Mouse (Mus musculus) midbrain, embryonic 11.5 days (tissue): ENCODE measurements around the gene Srgap3. TPM values are rescaled to one million over a fixed set of nuclear protein-coding genes. Genes with fewer than 3 reads are reported as not detected.

ENCODE experiments used
- ATAC-seq: fragments of 200-750 bp; cut with Nextera tagmentation; 2 replicates; pipeline ENCODE4 v1.8.0; 2017; ENCODE audit warnings: moderate TSS enrichment, moderate library complexity; ENCODE audit not compliant: low FRiP score
- DNase-seq: peaks from one replicate; pipeline ENCODE4 v3.0.0; 2015; ENCODE audit warnings: low spot score; ENCODE audit errors: missing footprints
- H3K27ac ChIP-seq: fragments of 300-500 bp; sonication (generic); 2 replicates; pipeline ENCODE4 v1.5.1; 2014; ENCODE audit warnings: low read depth, low read length
- H3K27me3 ChIP-seq: fragments of 300-500 bp; sonication (generic); 2 replicates; pipeline ENCODE4 v1.6.1; 2014; ENCODE audit warnings: mild to moderate bottlenecking, low read length, moderate library complexity, mixed read lengths; ENCODE audit not compliant: control insufficient read depth, insufficient read depth
- H3K36me3 ChIP-seq: fragments of 300-500 bp; sonication (generic); 2 replicates; pipeline ENCODE4 v1.6.1; 2014; ENCODE audit warnings: mild to moderate bottlenecking, low read length, moderate library complexity, mixed read lengths; ENCODE audit not compliant: control insufficient read depth, insufficient read depth
- H3K4me1 ChIP-seq: fragments of 300-500 bp; sonication (generic); 2 replicates; pipeline ENCODE4 v1.6.1; 2014; ENCODE audit warnings: low read length; ENCODE audit not compliant: control insufficient read depth, insufficient read depth
- H3K4me2 ChIP-seq: fragments of 300-500 bp; sonication (generic); 2 replicates; pipeline ENCODE4 v1.6.1; 2014; ENCODE audit warnings: mild to moderate bottlenecking, moderate library complexity
- H3K4me3 ChIP-seq: fragments of 300-500 bp; sonication (generic); 2 replicates; pipeline ENCODE4 v1.5.1; 2014; ENCODE audit warnings: low read depth, low read length
- H3K9ac ChIP-seq: fragments of 300-500 bp; sonication (generic); 2 replicates; pipeline ENCODE4 v1.6.1; 2014; ENCODE audit warnings: low read length
- H3K9me3 ChIP-seq: fragments of 300-500 bp; sonication (generic); 2 replicates; pipeline ENCODE4 v1.6.1; 2016; ENCODE audit warnings: low read length; ENCODE audit not compliant: control insufficient read depth
- WGBS: fragments of 180-500 bp; shearing (Covaris S2); extraction: QIAGEN DNeasy Blood & Tissue Kit; methylation state at CpG from one replicate; pipeline ENCODE4 v1.1.7; 2014; 5-methylcytosine and 5-hydroxymethylcytosine counted together
- polyA plus RNA-seq: library from polyadenylated mRNA; unstranded; fragments of >200 nt; fragmentation: Nextera tagmentation; extraction: Ambion mirVana; gene quantifications from 2 replicates; pipeline ENCODE4 v1.2.1, GENCODE M21; 2014

The Srgap3 gene
- polyA plus RNA-seq, 1 experiment from 2014 or later = 48.9 TPM

DNA sequence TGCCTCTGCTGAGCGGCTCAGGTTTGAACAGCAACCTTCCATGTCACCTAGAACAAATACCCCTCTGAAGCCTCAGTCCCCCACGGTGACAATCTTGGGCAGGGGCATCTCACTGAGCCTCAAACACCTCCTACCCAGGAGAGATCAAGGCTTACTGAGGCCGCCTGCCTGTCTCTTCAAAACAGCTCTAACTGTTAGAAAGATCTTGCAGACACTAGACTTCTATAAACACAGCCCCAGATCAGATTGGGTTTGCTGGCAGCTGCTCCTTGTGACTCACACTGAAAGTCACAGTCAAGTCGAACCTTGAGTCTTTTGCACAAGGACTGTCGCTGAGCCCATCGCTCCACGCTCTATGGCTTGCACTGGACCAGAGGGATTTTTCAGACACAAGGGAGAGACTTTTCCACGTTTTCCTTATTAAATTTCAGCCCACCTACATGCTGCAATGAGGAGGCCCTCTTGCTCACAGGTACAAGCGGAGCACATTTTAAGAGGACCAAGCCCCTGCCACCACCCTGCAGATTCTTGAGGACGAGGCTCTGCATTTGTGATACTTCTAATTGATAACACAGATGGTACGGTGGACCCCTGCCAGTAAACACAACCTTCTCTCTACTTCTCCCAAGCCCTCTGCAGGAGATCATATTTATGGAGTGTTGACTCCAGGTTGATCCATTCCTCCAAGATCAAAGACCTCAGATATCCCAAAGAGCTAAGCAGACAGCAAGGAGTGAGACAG, 21.7 kb downstream of the Srgap3 start:
- Histone ChIP-seq H3K27me3 (no peaks in the 10 kb centered on the region), H3K4me1 (peaks cover 54% of the 10 kb centered on the region), H3K9me3 (no peaks in the 10 kb centered on the region), H3K9ac (no peak overlapping the region), H3K4me2 (no peak overlapping the region), H3K36me3 (no peaks in the 10 kb centered on the region; the same call in 1 of the 2 replicates), H3K27ac (no peak overlapping the region; the same call in 1 of the 2 replicates), H3K4me3 (no peak overlapping the region)
- ATAC-seq = no peak
- DNase-seq = no peak
- WGBS = 66% methylated on average over 11 of the region's 11 CpGs

DNA sequence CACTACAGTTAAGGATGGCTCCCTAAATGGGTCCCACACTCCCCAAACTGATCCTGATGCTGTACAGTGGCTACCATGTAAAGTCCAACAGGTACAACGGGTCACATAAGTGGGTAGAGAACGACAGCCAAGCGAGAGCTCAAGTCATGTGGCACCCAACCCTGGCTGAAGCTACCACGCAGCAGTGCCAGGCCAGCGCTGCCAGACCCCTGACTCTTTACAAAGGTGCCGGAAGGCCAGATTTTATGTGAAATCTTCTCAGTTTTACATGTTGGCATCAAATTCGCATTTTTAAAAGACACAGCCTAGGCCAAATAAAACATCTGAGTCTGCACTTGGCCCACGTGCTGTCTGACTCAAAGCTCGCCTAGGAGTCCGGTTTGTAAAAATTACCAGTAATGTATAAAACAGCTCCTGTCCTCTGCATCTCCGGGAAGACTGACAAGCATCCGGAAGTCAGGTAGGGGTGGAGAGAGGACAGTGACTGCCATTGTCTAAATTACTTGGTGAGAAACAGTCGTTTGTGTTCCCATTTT, 22.4 kb downstream of the Srgap3 start:
- Histone ChIP-seq H3K9me3 (no peaks in the 10 kb centered on the region), H3K4me1 (peaks cover 47% of the 10 kb centered on the region), H3K27me3 (no peaks in the 10 kb centered on the region), H3K4me3 (no peak overlapping the region), H3K36me3 (no peaks in the 10 kb centered on the region; the same call in 1 of the 2 replicates), H3K4me2 (no peak overlapping the region), H3K9ac (no peak overlapping the region), H3K27ac (no peak overlapping the region)
- 83% methylated on average over 13 of the region's 13 CpGs for WGBS
- DNase-seq (no peak), ATAC-seq (no peak)

DNA sequence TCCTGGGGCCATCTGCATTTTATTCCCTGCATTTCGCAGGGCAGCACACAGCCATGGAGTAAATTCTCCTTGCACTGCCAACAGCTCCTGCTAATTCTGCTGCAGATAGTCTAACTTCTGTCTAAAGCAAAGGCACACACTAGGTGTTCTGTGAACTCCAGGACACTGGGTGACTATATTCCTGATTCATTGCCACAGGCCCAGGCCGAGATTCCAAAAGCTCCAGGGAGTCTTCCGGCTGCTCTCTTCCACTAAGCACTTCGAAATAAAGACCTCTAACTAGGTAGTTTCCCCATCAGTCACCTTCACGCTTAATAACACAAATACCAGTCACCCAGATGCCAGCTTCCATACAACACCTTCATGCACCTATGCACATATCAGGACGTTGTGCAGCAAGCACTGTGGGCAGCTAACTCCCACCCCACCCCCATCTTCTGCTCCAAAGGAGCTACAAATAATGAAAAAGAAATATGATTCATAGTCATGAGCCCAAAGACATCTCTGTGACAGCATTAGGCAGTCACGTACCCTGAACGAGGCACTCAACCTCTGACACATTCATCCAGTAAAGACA, 26.4 kb downstream of the Srgap3 start:
- ATAC-seq = no peak
- Histone ChIP-seq H3K9me3 (no peaks in the 10 kb centered on the region), H3K27ac (no peak overlapping the region), H3K4me1 (peaks cover 8% of the 10 kb centered on the region; the same call in 1 of the 2 replicates), H3K36me3 (peaks cover 11% of the 10 kb centered on the region), H3K4me2 (no peak overlapping the region), H3K9ac (no peak overlapping the region), H3K4me3 (no peak overlapping the region), H3K27me3 (no peaks in the 10 kb centered on the region)
- no peak for DNase-seq
- WGBS = 85% methylated on average over 8 of the region's 8 CpGs

DNA sequence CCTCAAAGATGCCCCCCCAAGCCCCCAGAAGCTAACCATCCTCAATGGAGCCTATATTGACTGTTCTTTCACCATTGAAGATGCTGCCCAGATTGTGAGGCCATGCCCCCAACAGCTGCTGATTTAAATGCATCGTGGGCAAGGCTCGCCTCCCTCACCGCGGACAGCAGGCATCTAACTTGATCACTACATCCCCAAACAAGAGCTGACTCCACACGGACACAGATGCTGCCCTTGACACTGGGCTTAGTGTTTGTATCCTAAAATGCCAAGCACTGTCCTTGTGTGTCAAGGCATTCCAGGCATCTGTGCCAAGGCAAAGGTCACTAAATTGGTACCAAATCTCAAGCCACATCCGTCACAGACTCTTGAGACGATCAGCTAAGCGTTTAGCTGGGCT, 29.3 kb downstream of the Srgap3 start:
- H3K9ac ChIP-seq = no peak overlapping the region
- H3K9me3 ChIP-seq = no peaks in the 10 kb centered on the region
- H3K27me3 ChIP-seq = no peaks in the 10 kb centered on the region
- H3K4me1 ChIP-seq = peaks cover 2% of the 10 kb centered on the region; the same call in 1 of the 2 replicates
- no peak for DNase-seq
- WGBS = 89% methylated on average over 8 of the region's 8 CpGs
- no peak overlapping the region for H3K27ac ChIP-seq
- no peak overlapping the region for H3K4me2 ChIP-seq
- no peak overlapping the region for H3K4me3 ChIP-seq
- peaks cover 11% of the 10 kb centered on the region for H3K36me3 ChIP-seq
- ATAC-seq = no peak

DNA sequence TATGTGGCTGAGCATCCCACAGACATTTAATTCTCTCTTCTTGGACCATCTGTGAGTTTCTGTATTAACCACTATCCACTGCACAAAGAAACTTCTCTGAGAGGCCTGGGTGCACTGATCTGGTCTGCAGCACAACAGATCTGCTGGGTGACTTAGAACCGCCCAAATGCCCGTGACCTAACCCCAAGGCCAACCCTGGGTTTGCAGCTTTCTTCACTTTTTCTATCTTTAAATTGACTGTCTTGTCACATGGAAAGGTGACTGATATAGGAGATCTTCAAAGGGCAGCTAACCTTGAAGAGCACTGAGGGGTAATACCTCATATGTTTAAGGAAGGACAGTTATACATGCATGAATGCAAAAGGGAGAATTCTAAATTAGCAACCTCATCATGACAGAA, 30.8 kb downstream of the Srgap3 start:
- ATAC-seq (no peak), DNase-seq (no peak)
- H3K4me3 ChIP-seq = no peak overlapping the region
- peaks cover 2% of the 10 kb centered on the region; the same call in 1 of the 2 replicates for H3K4me1 ChIP-seq
- H3K9me3 ChIP-seq = no peaks in the 10 kb centered on the region
- H3K4me2 ChIP-seq = no peak overlapping the region
- H3K27ac ChIP-seq = no peak overlapping the region
- WGBS = 98% methylated on average over 2 of the region's 2 CpGs
- H3K36me3 ChIP-seq = peaks cover 11% of the 10 kb centered on the region
- no peaks in the 10 kb centered on the region for H3K27me3 ChIP-seq
- H3K9ac ChIP-seq = no peak overlapping the region

DNA sequence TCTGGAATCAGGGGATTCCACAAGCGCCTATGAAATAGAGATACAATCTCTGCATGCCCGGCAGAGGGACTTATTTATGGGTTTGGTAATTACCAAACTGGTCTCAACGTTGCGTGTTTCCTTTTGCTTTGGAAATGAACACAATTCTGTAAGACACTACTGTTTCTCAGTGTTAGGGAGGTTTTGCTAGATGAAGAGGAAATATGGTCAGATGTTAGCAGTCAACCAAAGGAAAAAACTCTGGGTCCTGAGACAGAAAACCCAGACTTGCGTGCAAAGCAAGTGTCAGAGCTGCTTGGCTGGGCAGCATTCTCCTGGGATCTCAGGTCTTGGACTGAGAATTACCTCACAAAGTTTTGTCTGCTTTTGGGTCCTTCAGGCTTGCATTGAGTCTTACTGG, 34.5 kb downstream of the Srgap3 start:
- H3K36me3 ChIP-seq = peaks cover 11% of the 10 kb centered on the region
- H3K27ac ChIP-seq = no peak overlapping the region
- no peaks in the 10 kb centered on the region for H3K27me3 ChIP-seq
- no peak overlapping the region for H3K9ac ChIP-seq
- no peak overlapping the region for H3K4me3 ChIP-seq
- H3K4me1 ChIP-seq = no peaks in the 10 kb centered on the region
- WGBS = 88% methylated on average over 5 of the region's 5 CpGs
- ATAC-seq (no peak), DNase-seq (no peak)
- no peaks in the 10 kb centered on the region for H3K9me3 ChIP-seq
- H3K4me2 ChIP-seq = no peak overlapping the region

DNA sequence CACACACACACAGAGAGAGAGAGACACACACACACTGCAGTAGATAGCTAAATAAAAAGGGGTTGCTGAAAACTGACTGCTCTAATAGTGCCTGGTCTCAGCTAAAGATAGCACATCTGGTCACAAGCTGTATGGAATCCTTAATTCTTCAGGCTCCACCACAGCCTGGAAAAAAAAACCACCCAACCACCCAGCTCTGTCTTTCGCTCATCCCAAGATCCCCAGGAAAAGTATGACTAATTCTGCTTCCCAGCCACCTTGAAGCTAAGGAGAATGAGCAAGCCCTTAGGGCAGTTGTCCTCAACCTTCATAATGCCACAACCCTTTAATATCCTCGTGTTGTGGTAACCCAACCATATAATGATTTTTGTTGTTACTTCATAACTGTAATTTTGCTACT, 37.4 kb downstream of the Srgap3 start:
- ATAC-seq (no peak), DNase-seq (no peak)
- 90% methylated on average over 2 of the region's 2 CpGs for WGBS
- peaks cover 4% of the 10 kb centered on the region; the same call in 1 of the 2 replicates for H3K4me1 ChIP-seq
- no peaks in the 10 kb centered on the region for H3K27me3 ChIP-seq
- no peak overlapping the region for H3K9ac ChIP-seq
- no peak overlapping the region for H3K4me2 ChIP-seq
- 0 out of 2 replicates have a peak, but pooled peaks cover 2% of the 10 kb centered on the region for H3K36me3 ChIP-seq
- H3K27ac ChIP-seq = no peak overlapping the region
- H3K4me3 ChIP-seq = no peak overlapping the region
- H3K9me3 ChIP-seq = no peaks in the 10 kb centered on the region

DNA sequence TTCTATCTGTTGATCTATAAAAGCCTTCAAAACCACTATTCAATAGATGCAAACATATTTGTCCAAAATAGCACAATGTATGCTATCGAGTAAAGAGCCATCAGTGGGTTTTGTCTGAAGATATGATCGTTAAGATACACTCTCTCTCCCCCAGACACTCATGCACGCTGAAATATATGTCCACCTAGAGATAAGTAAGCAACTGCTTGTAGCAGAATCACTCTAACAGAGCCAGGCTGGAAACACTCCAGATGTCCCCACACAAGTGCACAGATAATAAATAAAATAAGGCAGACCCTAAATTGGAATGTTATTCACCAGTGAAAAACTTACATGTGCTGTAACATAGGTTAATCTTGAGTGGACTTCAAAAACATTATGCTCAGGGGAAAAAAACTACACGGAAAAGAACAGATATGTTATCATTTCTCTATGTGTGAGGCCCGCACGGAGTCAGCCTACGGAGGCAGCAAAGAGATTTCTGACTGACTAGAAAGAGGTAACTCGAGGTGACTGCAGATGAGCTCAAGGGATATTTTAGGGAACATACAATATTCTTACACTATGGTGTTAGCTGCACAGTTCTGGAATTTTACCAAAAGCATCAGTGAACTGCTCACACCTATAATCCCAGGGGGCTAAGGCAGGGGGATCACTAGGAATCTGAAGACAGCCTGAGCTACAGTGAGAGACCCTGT, 39.0 kb downstream of the Srgap3 start:
- H3K4me1 ChIP-seq = peaks cover 17% of the 10 kb centered on the region
- no peak for ATAC-seq
- H3K27me3 ChIP-seq = no peaks in the 10 kb centered on the region

More for the DNA sequence above, 39.0 kb downstream of the Srgap3 start:
- Histone ChIP-seq H3K4me3 (no peak overlapping the region), H3K27ac (no peak overlapping the region), H3K9ac (no peak overlapping the region), H3K36me3 (0 out of 2 replicates have a peak, but pooled peaks cover 2% of the 10 kb centered on the region), H3K9me3 (no peaks in the 10 kb centered on the region), H3K4me2 (no peak overlapping the region)
- WGBS = 92% methylated on average over 8 of the region's 8 CpGs
- DNase-seq = no peak
